Mouse (Mus musculus) CH12.LX (cell line): ENCODE measurements around the gene Slc25a34. TPM values are rescaled to one million over a fixed set of nuclear protein-coding genes. Genes with fewer than 3 reads are reported as not detected.

Experiments
- DNase-seq: peaks from one replicate; pipeline ENCODE4 v3.0.0-alpha.2; 2013; ENCODE audit errors: extremely low read depth
- H3K27ac ChIP-seq: 2 replicates; pipeline ENCODE4 v1.5.1; 2012; ENCODE audit warnings: low read depth, mild to moderate bottlenecking, control low read depth, moderate library complexity; ENCODE audit not compliant: insufficient read depth
- H3K27me3 ChIP-seq: replicated peaks from 2 replicates; pipeline ENCODE3; 2012; ENCODE audit warnings: inconsistent platforms
- H3K36me3 ChIP-seq, 2 experiments: replicated peaks in 1 of 2; 2 replicates each; pipeline versions ENCODE3 to v1.6.1; 2012; ENCODE audit warnings: inconsistent platforms in 1 of 2, low read length in 1 of 2, mild to moderate bottlenecking in 1 of 2, mixed read lengths in 1 of 2, moderate library complexity in 1 of 2; ENCODE audit not compliant: control insufficient read depth in 1 of 2, insufficient read depth in 1 of 2
- H3K4me1 ChIP-seq, 2 experiments: 2 replicates each; pipeline ENCODE4 v1.6.1; 2012; ENCODE audit warnings: inconsistent platforms in 1 of 2, moderate library complexity in 1 of 2; ENCODE audit not compliant: insufficient read depth in 2 of 2, control insufficient read depth in 1 of 2
- H3K4me2 ChIP-seq: 2 replicates; pipeline ENCODE4 v1.6.1; 2012; ENCODE audit warnings: low read depth, mild to moderate bottlenecking, control low read depth; ENCODE audit not compliant: poor library complexity, insufficient read depth, severe bottlenecking
- H3K4me3 ChIP-seq, 3 experiments: fragments of 150-350 bp in 1 of 3; sonication (generic) in 1 of 3; replicated peaks in 1 of 3; 2 replicates each; pipeline versions ENCODE3 to v1.5.1; 2011 to 2012; ENCODE audit warnings: low read depth in 2 of 3, low read length in 2 of 3, mild to moderate bottlenecking in 2 of 3, moderate library complexity in 2 of 3, control low read depth in 1 of 3, improper control_type of control experiment in 1 of 3, inconsistent platforms in 1 of 3, mixed read lengths in 1 of 3; ENCODE audit not compliant: poor library complexity in 1 of 3
- H3K79me2 ChIP-seq: replicated peaks from 2 replicates; pipeline ENCODE4 v1.6.1; 2012; ENCODE audit warnings: mild to moderate bottlenecking, moderate library complexity; ENCODE audit not compliant: control insufficient read depth, poor library complexity, insufficient read depth, severe bottlenecking; ENCODE audit errors: extremely low read depth
- H3K9ac ChIP-seq: 2 replicates; pipeline ENCODE4 v1.6.1; 2012; ENCODE audit warnings: low read depth, mild to moderate bottlenecking, control low read depth, moderate library complexity; ENCODE audit not compliant: insufficient read depth
- H3K9me3 ChIP-seq: replicated peaks from 2 replicates; pipeline ENCODE3; 2012; ENCODE audit warnings: low read length, inconsistent platforms, mixed read lengths
- BHLHE40 ChIP-seq: IDR thresholded peaks from 2 replicates; pipeline ENCODE4 v1.6.1; 2011; ENCODE audit warnings: mild to moderate bottlenecking, low read depth, low read length, improper control_type of control experiment
- CHD2 ChIP-seq: IDR thresholded peaks from 2 replicates; pipeline ENCODE4 v1.6.1; 2011; ENCODE audit warnings: low read length, improper control_type of control experiment
- CTCF ChIP-seq, 2 experiments: IDR thresholded peaks in 1 of 2; conservative IDR thresholded peaks in 1 of 2; 2 replicates each; pipeline ENCODE4 v1.5.1; 2011 to 2012; ENCODE audit warnings: low read depth in 2 of 2, low read length in 2 of 2, improper control_type of control experiment in 1 of 2, inconsistent platforms in 1 of 2, mild to moderate bottlenecking in 1 of 2, moderate library complexity in 1 of 2
- E2F4 ChIP-seq: IDR thresholded peaks from 2 replicates; pipeline ENCODE4 v1.6.1; 2011; ENCODE audit warnings: low read depth, low read length, improper control_type of control experiment; ENCODE audit not compliant: insufficient replicate concordance
- ELF1 ChIP-seq: IDR thresholded peaks from 2 replicates; pipeline ENCODE4 v1.6.1; 2014; ENCODE audit warnings: low read depth, mild to moderate bottlenecking, inconsistent platforms, low read length, improper control_type of control experiment
- GABPA ChIP-seq: IDR thresholded peaks from 2 replicates; pipeline ENCODE4 v1.6.1; 2012; ENCODE audit warnings: low read depth, low read length, improper control_type of control experiment, inconsistent platforms; ENCODE audit not compliant: insufficient replicate concordance
- IRF4 ChIP-seq: IDR thresholded peaks from 2 replicates; pipeline ENCODE4 v1.6.1; 2014; ENCODE audit warnings: low read depth, mild to moderate bottlenecking, inconsistent platforms, low read length, improper control_type of control experiment
- JUND ChIP-seq: conservative IDR thresholded peaks from 2 replicates; pipeline ENCODE4 v1.6.1; 2011; ENCODE audit warnings: low read depth, low read length, improper control_type of control experiment
- KAT2A ChIP-seq: IDR thresholded peaks from 2 replicates; pipeline ENCODE4 v1.6.1; 2012; ENCODE audit warnings: low read length, improper control_type of control experiment, inconsistent platforms; ENCODE audit not compliant: insufficient replicate concordance
- MAFK ChIP-seq: IDR thresholded peaks from 2 replicates; pipeline ENCODE4 v1.6.1; 2011; ENCODE audit warnings: low read length, improper control_type of control experiment; ENCODE audit not compliant: insufficient replicate concordance
- MAX ChIP-seq: IDR thresholded peaks from 2 replicates; pipeline ENCODE4 v1.6.1; 2011; ENCODE audit warnings: low read length, improper control_type of control experiment
- MAZ ChIP-seq: IDR thresholded peaks from 2 replicates; pipeline ENCODE4 v1.6.1; 2012; ENCODE audit warnings: low read depth, mild to moderate bottlenecking, inconsistent platforms, low read length, improper control_type of control experiment, moderate library complexity
- MEF2A ChIP-seq: IDR thresholded peaks from 2 replicates; pipeline ENCODE4 v1.6.1; 2014; ENCODE audit warnings: low read depth, mild to moderate bottlenecking, inconsistent platforms, low read length, improper control_type of control experiment, borderline replicate concordance
- MXI1 ChIP-seq: IDR thresholded peaks from 2 replicates; pipeline ENCODE4 v1.6.1; 2011; ENCODE audit warnings: mild to moderate bottlenecking, low read depth, low read length, improper control_type of control experiment
- MYC ChIP-seq: IDR thresholded peaks from 2 replicates; pipeline ENCODE4 v1.6.1; 2011; ENCODE audit warnings: low read depth, mild to moderate bottlenecking, improper control_type of control experiment, low read length
- NRF1 ChIP-seq: IDR thresholded peaks from 2 replicates; pipeline ENCODE4 v1.6.1; 2014; ENCODE audit warnings: low read depth, mild to moderate bottlenecking, inconsistent platforms, low read length, improper control_type of control experiment, moderate library complexity
- PAX5 ChIP-seq: IDR thresholded peaks from 2 replicates; pipeline ENCODE4 v1.6.1; 2012; ENCODE audit warnings: low read length, inconsistent platforms, mixed read lengths
- RAD21 ChIP-seq: IDR thresholded peaks from 2 replicates; pipeline ENCODE4 v1.6.1; 2011; ENCODE audit warnings: low read depth, mild to moderate bottlenecking, low read length, improper control_type of control experiment, moderate library complexity
- RCOR1 ChIP-seq: conservative IDR thresholded peaks from 2 replicates; pipeline ENCODE4 v1.6.1; 2012; ENCODE audit warnings: low read depth, mild to moderate bottlenecking, inconsistent platforms, low read length, improper control_type of control experiment
- TBP ChIP-seq: conservative IDR thresholded peaks from 2 replicates; pipeline ENCODE4 v1.6.1; 2011; ENCODE audit warnings: low read depth, low read length, improper control_type of control experiment
- UBTF ChIP-seq: IDR thresholded peaks from 2 replicates; pipeline ENCODE4 v1.6.1; 2012; ENCODE audit warnings: low read depth, mild to moderate bottlenecking, inconsistent platforms, low read length, improper control_type of control experiment, moderate library complexity
- USF1 ChIP-seq: IDR thresholded peaks from 2 replicates; pipeline ENCODE4 v1.6.1; 2014; ENCODE audit warnings: low read depth, mild to moderate bottlenecking, inconsistent platforms, low read length, improper control_type of control experiment
- USF2 ChIP-seq: conservative IDR thresholded peaks from 2 replicates; pipeline ENCODE4 v1.6.1; 2011; ENCODE audit warnings: low read depth, low read length, improper control_type of control experiment
- ZC3H11A ChIP-seq: IDR thresholded peaks from 2 replicates; pipeline ENCODE4 v1.6.1; 2012; ENCODE audit warnings: low read depth, mild to moderate bottlenecking, inconsistent platforms, low read length, improper control_type of control experiment
- ZKSCAN1 ChIP-seq: IDR thresholded peaks from 2 replicates; pipeline ENCODE4 v1.6.1; 2012; ENCODE audit warnings: low read depth, inconsistent platforms, low read length, improper control_type of control experiment, borderline replicate concordance
- ZNF384 ChIP-seq: IDR thresholded peaks from 2 replicates; pipeline ENCODE4 v1.6.1; 2012; ENCODE audit warnings: low read depth, low read length, improper control_type of control experiment, inconsistent platforms
- dilution Hi-C: fragments of 300-500 bp; cut with MboI; formaldehyde crosslinking; loops from 2 replicates; pipeline ENCODE4 v1.14.3; 2020; ENCODE audit warnings: low sequenced_read_pairs; ENCODE audit not compliant: extremely low pct_unique_long_range_greater_than_20kb, extremely low pct_ligation_motif_present
- in situ Hi-C: fragments of 300-500 bp; cut with MboI; formaldehyde crosslinking; loops from 3 replicates; pipeline ENCODE4 v1.14.3; 2019; ENCODE audit warnings: low sequenced_read_pairs, low pct_ligation_motif_present, low pct_unique_long_range_greater_than_20kb, mixed read lengths
- polyA plus RNA-seq: library from polyadenylated mRNA; unstranded; fragments of >175 nt; gene quantifications from 2 replicates; pipeline ENCODE4 v1.2.1, GENCODE M21; 2012; ENCODE audit warnings: low read depth; ENCODE audit not compliant: insufficient read length
- total RNA-seq, 2 experiments: library from RNA; depleted of rRNA; stranded (reverse); fragments of 300-350 nt in 1 of 2; fragments of >200 nt in 1 of 2; gene quantifications; 2 replicates each; pipeline ENCODE4 v1.2.3; 2012 to 2014

Gene Slc25a34
- total and polyA plus RNA-seq, 3 experiments, result 0.23 to 1.7 (median 0.64) TPM

DNA sequence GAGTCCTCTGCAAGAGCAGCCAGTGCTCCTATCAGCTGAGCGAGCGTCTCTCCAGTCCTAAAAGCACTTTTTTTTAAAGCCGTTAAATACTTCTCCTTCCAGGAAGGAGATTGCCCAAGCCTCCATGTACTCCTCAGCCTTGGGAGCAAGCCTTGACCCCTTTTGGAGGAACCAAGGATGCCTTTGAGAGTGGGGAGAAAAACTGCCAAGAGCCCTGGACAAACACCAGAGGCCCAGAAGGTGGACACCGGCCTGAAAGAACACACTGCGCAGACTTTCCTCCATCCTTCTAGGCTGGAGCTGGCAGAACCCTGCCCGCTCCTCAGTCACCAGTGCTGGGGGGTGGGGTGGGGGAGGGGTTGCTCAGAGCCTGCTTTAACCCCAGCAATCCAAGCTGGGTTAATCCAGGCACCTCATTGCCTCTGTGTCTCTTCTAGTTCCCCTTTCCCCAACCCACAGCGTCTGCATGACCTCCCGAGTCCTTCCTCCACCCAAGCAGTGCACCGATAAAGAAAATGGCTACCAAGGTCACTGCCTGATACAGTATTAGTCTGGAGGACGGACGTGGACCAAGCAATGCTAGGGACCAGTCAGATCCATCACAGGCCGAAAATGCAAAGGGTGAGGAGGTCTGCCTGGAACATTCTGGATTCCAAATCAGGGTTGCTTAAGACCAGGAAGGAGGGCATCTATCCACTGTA, 32.4 kb upstream of the Slc25a34 start:
- Histone ChIP-seq H3K79me2 (peaks cover 6% of the 10 kb centered on the region; the same call in 1 of the 2 replicates), H3K27ac (no peak overlapping the region; the same call in 1 of the 2 replicates), H3K9me3 (no peaks in the 10 kb centered on the region), H3K27me3 (no peaks in the 10 kb centered on the region), H3K9ac (no peak overlapping the region), H3K36me3 (peaks cover 20 to 53% of the 10 kb centered on the region in 2 experiments), H3K4me2 (no peak overlapping the region), H3K4me1 (peaks cover 14 to 82% of the 10 kb centered on the region in 2 experiments), H3K4me3 (no peak overlapping the region)
- dilution Hi-C loops, result no loop called here
- peak; percentile 60 for DNase-seq
- no peak for TF ChIP-seq MYC
- TF ChIP-seq UBTF, result no peak
- TF ChIP-seq ZNF384, result no peak
- no peak for TF ChIP-seq IRF4
- no peak for TF ChIP-seq USF2
- no peak for TF ChIP-seq JUND
- TF ChIP-seq MXI1, result no peak
- TF ChIP-seq E2F4, result no peak
- no peak for TF ChIP-seq BHLHE40
- no peak for TF ChIP-seq ELF1
- TF ChIP-seq CTCF (conservative IDR thresholded peaks at IDR 0.05 in 1 of 2, IDR thresholded peaks at IDR 0.05 in 1 of 2; ENCODE audit: low read depth in 2 of 2, low read length in 2 of 2), result no peak
- TF ChIP-seq MAX, result no peak
- no peak for TF ChIP-seq USF1
- TF ChIP-seq ZKSCAN1, result no peak
- no peak for TF ChIP-seq KAT2A
- no peak for TF ChIP-seq RCOR1
- in situ Hi-C loops, result loop anchor here (5.0 kb wide), 1 partner anchor 41 kb away; no protein-coding TSS in a partner anchor

DNA sequence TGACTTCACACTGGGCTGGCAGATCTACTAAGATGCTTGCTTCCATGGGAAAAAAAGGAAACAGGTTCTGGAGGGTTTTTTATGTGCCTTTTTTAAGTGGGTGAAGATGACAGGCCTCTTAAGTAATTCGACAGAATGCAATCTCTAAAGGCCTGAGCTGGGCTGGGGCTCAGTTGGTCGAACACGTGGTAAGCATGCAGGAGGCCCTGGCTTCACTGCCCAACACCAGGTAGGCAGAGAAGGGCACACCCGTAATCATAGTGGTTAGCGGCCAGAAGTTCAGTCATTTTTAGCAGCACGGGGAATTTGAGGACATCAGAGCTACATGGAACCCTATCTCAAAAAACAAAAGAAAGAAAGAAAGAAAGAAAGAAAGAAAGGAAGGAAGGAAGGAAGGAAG, 30.9 kb upstream of the Slc25a34 start:
- Histone ChIP-seq H3K27me3 (no peaks in the 10 kb centered on the region), H3K4me3 (no peak overlapping the region), H3K36me3 (peaks cover 21 to 62% of the 10 kb centered on the region in 2 experiments), H3K27ac (no peak overlapping the region), H3K9me3 (no peaks in the 10 kb centered on the region), H3K4me1 (peaks cover 14 to 67% of the 10 kb centered on the region in 2 experiments), H3K9ac (no peak overlapping the region), H3K4me2 (no peak overlapping the region), H3K79me2 (peaks cover 6% of the 10 kb centered on the region; the same call in 1 of the 2 replicates)
- TF ChIP-seq PAX5, result no peak
- TF ChIP-seq MAFK, result no peak
- no peak for TF ChIP-seq NRF1
- no peak for TF ChIP-seq GABPA
- TF ChIP-seq ELF1, result no peak
- TF ChIP-seq USF2, result no peak
- no peak for TF ChIP-seq MEF2A
- TF ChIP-seq RCOR1, result no peak
- TF ChIP-seq CTCF (conservative IDR thresholded peaks at IDR 0.05 in 1 of 2, IDR thresholded peaks at IDR 0.05 in 1 of 2; ENCODE audit: low read depth in 2 of 2, low read length in 2 of 2), result no peak
- no peak for TF ChIP-seq CHD2
- TF ChIP-seq ZKSCAN1, result no peak
- no peak for TF ChIP-seq ZC3H11A
- no peak for TF ChIP-seq MAZ
- TF ChIP-seq TBP, result no peak
- no peak for TF ChIP-seq RAD21
- TF ChIP-seq UBTF, result no peak
- no peak for TF ChIP-seq IRF4
- in situ Hi-C loops (no loop called here), dilution Hi-C loops (no loop called here)
- no peak for DNase-seq
